Mouse (Mus musculus): Measurements from ENCODE around the gene Hpse2.

GRCm38 (mm10) chr19:42904240-42904639, 483.9 kb downstream of the Hpse2 start:
- TF ChIP-seq EP300 (IDR thresholded peaks at IDR 0.05; ENCODE audit: insufficient read depth, low read depth, low read length) (no peak), CTCF (IDR thresholded peaks at IDR 0.05; ENCODE audit: low read depth, low read length) (no peak)
